Mouse (Mus musculus): Measurements from ENCODE around the gene Adgrl3.

GRCm38 (mm10) chr5:81736008-81736407 lies 716.1 kb downstream of the Adgrl3 start:
- TF ChIP-seq EP300 (IDR thresholded peaks at IDR 0.05; ENCODE audit: low read depth) (no peak), CTCF (IDR thresholded peaks at IDR 0.05; ENCODE audit: low read depth) (no peak)

Data from heart, postnatal 0 days (tissue).